Mouse (Mus musculus) kidney, embryonic 16.5 days (tissue): ENCODE results near the gene Exph5. TPM values are rescaled to one million over a fixed set of nuclear protein-coding genes. Genes with fewer than 3 reads are reported as not detected.
A peak's percentile ranks its signal among the peaks of the same experiment; 100 is the strongest.

Experiments used
- ATAC-seq: fragments of 200-750 bp; cut with Nextera tagmentation; 2 replicates; pipeline ENCODE4 v1.8.0; 2017; ENCODE audit warnings: moderate TSS enrichment; ENCODE audit not compliant: low FRiP score, low TSS enrichment
- H3K27ac ChIP-seq: fragments of 300-500 bp; sonication (generic); 2 replicates; pipeline ENCODE4 v1.5.1; 2014; ENCODE audit warnings: low read length
- H3K27me3 ChIP-seq: fragments of 300-500 bp; sonication (generic); 2 replicates; pipeline ENCODE4 v1.6.1; 2014; ENCODE audit warnings: low read length, control low read depth, mixed read lengths; ENCODE audit not compliant: insufficient read depth
- H3K36me3 ChIP-seq: fragments of 300-500 bp; sonication (generic); 2 replicates; pipeline ENCODE4 v1.6.1; 2014; ENCODE audit warnings: low read length, control low read depth, mixed read lengths; ENCODE audit not compliant: insufficient read depth
- H3K4me1 ChIP-seq: fragments of 300-500 bp; sonication (generic); 2 replicates; pipeline ENCODE4 v1.6.1; 2014; ENCODE audit warnings: low read length, control low read depth, mixed read lengths; ENCODE audit not compliant: insufficient read depth
- H3K4me2 ChIP-seq: fragments of 300-500 bp; sonication (generic); replicated peaks from 2 replicates; pipeline ENCODE4 v1.6.1; 2014; ENCODE audit warnings: low read depth, low read length
- H3K4me3 ChIP-seq: fragments of 300-500 bp; sonication (generic); 2 replicates; pipeline ENCODE4 v1.5.1; 2014; ENCODE audit warnings: mild to moderate bottlenecking, low read length
- H3K9ac ChIP-seq: fragments of 300-500 bp; sonication (generic); replicated peaks from 2 replicates; pipeline ENCODE4 v1.6.1; 2014; ENCODE audit warnings: low read length
- H3K9me3 ChIP-seq: fragments of 300-500 bp; sonication (generic); 2 replicates; pipeline ENCODE4 v1.6.1; 2016; ENCODE audit warnings: low read length, control low read depth
- WGBS: fragments of 180-500 bp; shearing (Covaris S2); extraction: QIAGEN DNeasy Blood & Tissue Kit; methylation state at CpG from one replicate; pipeline ENCODE4 v1.1.7; 2014; 5-methylcytosine and 5-hydroxymethylcytosine counted together
- polyA plus RNA-seq: library from polyadenylated mRNA; unstranded; fragments of >200 nt; fragmentation: Nextera tagmentation; extraction: Ambion mirVana; gene quantifications from 2 replicates; pipeline ENCODE4 v1.2.1, GENCODE M21; 2015

Exph5 gene
- polyA plus RNA-seq, 1 experiment from 2014 or later, result 2.2 TPM

DNA sequence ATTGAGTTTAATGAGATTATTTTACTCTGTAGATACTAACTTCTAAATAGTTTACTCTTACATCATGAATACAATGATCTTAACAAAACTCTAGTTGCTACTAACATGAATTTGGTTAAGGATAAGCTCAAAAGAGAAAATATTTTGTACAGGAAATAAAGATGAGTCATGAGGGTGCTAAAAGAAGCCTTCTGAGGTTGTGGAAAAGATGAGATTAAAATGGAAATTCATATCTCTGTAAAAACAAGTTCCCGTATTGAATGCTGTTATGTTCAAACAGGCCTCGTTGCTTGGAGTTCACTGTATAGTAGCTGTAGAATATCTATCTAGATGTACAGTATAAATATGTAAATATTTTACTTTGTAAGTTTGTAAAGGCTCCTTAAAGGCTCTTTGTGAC lies 79.1 kb downstream of the Exph5 start:
- WGBS, result 83% methylated on average over 2 of the region's 2 CpGs
- peaks cover 9% of the 10 kb centered on the region; the same call in 1 of the 2 replicates for H3K4me1 ChIP-seq
- H3K9ac ChIP-seq, result no peak overlapping the region
- no peak overlapping the region for H3K27ac ChIP-seq
- H3K36me3 ChIP-seq, result no peaks in the 10 kb centered on the region
- no peak overlapping the region for H3K4me2 ChIP-seq
- H3K9me3 ChIP-seq, result no peaks in the 10 kb centered on the region
- no peak overlapping the region for H3K4me3 ChIP-seq
- ATAC-seq, result no peak
- H3K27me3 ChIP-seq, result no peaks in the 10 kb centered on the region

DNA sequence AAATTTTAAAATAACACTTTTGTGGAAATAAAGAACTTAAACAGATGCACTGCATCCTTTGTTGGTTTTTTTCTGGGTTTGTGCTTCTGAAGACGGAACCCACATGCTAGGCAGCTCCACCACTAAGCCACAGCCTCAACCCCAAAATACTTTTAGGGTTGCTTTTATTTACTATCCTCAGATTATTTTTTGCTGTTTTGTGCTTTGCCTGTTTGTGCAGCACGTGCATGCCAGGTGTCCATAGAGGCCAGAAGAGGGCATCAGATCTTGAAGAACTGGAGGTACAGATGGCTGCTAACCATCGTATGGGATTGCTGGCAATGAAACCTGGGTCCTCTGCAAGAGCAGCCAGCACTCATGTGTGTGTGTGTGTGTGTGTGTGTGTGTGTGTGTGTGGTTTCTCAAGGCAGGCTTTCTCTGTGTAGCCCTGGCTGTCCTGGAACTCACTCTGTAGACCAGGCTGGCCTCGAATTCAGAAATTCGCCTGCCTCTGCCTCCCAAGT lies 79.7 kb downstream of the Exph5 start:
- Histone ChIP-seq H3K9ac (no peak overlapping the region), H3K4me1 (peaks cover 9% of the 10 kb centered on the region; the same call in 1 of the 2 replicates), H3K4me3 (no peak overlapping the region), H3K4me2 (no peak overlapping the region), H3K27ac (no peak overlapping the region), H3K27me3 (no peaks in the 10 kb centered on the region), H3K36me3 (no peaks in the 10 kb centered on the region), H3K9me3 (no peaks in the 10 kb centered on the region)
- WGBS, result 82% methylated on average over 5 of the region's 5 CpGs
- no peak for ATAC-seq

DNA sequence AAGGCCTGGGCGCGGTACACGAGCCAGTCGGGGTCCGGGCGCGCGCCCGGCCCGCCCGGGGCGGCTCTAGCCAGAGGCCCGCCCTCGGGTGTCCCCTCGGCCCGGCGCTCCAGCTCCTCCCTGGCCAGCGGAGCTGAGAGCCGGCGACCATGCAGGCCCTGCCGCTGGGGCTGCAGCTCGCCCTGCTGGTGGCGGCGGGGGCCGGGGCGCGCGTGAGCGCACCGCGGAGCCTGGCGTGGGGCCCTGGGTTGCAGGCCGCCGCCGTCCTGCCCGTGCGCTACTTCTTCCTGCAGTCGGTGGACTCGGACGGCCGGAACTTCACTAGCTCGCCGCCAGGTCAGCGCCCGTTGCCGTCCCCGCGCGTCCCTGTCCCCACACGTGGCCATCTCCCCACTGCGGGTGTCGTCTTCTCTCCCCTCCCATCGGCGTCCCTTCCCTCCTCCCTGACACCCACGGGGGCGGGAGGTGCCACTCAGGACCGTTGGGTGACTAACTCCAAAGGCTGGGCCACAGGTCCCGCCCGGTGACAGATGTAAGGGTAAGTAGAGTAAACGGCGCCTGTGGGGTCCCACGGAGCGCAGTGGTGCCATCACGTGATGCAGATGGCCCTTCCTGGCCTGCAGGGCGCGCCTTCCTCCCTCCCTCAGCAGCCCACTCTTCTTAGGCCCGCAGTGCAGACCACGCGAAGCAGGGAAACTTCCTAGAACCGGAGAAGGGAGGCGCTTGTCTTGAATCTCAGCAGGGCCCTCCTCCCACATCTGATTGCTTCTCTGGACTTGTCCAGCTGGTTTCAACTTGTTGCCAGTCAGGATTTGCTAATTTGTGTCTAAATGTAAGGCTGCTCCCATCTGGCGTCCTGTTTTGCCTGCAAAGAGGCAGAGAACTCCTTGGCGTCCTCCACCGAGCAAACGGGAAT lies 82.7 kb downstream of the Exph5 start, which contains the start of gene Kdelc2:
Kdelc2 (plus strand) TSS at position 75 of the 916 bp plus-strand sequence.
- H3K9ac ChIP-seq, result peak within 1 kb of the TSS; percentile 96
- peak; percentile 98 for ATAC-seq
- peaks cover 9% of the 10 kb centered on the region; the same call in 1 of the 2 replicates for H3K4me1 ChIP-seq
- peak within 1 kb of the TSS; percentile 84 for H3K4me3 ChIP-seq
- 0 out of 2 replicates have a peak, but pooled peaks cover 4% of the 10 kb centered on the region for H3K36me3 ChIP-seq
- peak within 1 kb of the TSS; percentile 100 for H3K27ac ChIP-seq
- no peaks in the 10 kb centered on the region for H3K9me3 ChIP-seq
- H3K4me2 ChIP-seq, result peak within 1 kb of the TSS; percentile 91
- H3K27me3 ChIP-seq, result no peaks in the 10 kb centered on the region
- under 1% methylated on average over 74 of the region's 75 CpGs for WGBS

- WGBS, result 10% methylated on average over 8 of the region's 8 CpGs
- Histone ChIP-seq H3K36me3 (0 out of 2 replicates have a peak, but pooled peaks cover 4% of the 10 kb centered on the region), H3K4me3 (peak overlapping the region; percentile 84), H3K4me2 (peak overlapping the region; percentile 91), H3K4me1 (peaks cover 9% of the 10 kb centered on the region; the same call in 1 of the 2 replicates), H3K9me3 (no peaks in the 10 kb centered on the region), H3K9ac (peak overlapping the region; percentile 96), H3K27me3 (no peaks in the 10 kb centered on the region), H3K27ac (peak overlapping the region; percentile 100)
- ATAC-seq, result peak; percentile 21
These were observed 83.4 kb downstream of the Exph5 start for GRCm38 (mm10) chr9:53384873-53385272.

DNA sequence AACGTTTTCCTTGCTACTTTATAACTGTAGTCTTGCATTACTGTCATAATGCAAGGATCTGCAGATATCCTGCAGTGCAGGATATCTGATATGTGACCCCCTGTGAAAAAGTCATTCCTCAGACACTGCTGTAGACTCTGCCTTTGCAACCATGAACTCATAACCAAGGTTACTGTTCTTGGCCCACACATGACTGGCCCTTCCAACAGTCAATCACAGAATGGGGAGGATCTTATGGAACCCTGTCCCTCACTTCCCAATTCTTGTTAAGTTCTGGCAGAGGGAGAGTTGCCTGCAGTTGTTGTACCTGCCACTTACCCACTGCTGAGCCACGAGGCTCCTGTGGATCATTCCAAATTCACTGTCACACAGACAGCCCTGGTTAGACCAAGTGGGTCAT lies 86.0 kb downstream of the Exph5 start:
- Histone ChIP-seq H3K4me2 (no peak overlapping the region), H3K9me3 (no peaks in the 10 kb centered on the region), H3K36me3 (peaks cover 16% of the 10 kb centered on the region; the same call in 1 of the 2 replicates), H3K27ac (no peak overlapping the region), H3K9ac (no peak overlapping the region), H3K4me1 (peaks cover 9% of the 10 kb centered on the region; the same call in 1 of the 2 replicates), H3K27me3 (no peaks in the 10 kb centered on the region), H3K4me3 (no peak overlapping the region)
- whole genome bisulfite sequencing, result 62% methylated on average over 2 of the region's 2 CpGs
- no peak for ATAC-seq

DNA sequence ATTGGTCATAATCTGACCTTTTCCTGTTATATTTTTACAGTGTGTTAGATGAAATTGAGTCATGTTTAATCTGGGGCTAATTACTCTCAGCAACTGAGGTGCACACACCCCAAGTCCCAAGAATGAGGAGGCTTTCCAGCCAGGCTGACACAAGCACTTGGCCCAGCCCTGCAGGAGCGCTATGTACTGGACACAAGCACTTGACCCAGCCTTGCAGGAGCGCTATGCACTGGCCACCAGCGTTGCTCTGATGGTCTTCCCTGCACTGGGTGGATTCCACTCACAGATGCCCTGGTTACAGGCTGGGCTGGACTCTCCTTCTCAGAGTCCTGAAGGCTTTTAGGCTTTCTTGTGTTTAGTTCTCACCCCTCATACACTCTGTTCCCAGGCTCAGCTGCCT lies 87.6 kb downstream of the Exph5 start:
- Histone ChIP-seq H3K4me1 (peaks cover 6% of the 10 kb centered on the region; the same call in 1 of the 2 replicates), H3K9me3 (no peaks in the 10 kb centered on the region), H3K27me3 (no peaks in the 10 kb centered on the region), H3K4me2 (no peak overlapping the region), H3K36me3 (peaks cover 16% of the 10 kb centered on the region; the same call in 1 of the 2 replicates), H3K27ac (no peak overlapping the region), H3K4me3 (no peak overlapping the region), H3K9ac (no peak overlapping the region)
- WGBS, result 94% methylated on average over 3 of the region's 3 CpGs
- no peak for ATAC-seq

GRCm38 (mm10) chr9:53390136-53390535 lies 88.7 kb downstream of the Exph5 start:
- WGBS, result 58% methylated on average over 7 of the region's 7 CpGs
- no peak overlapping the region for H3K4me3 ChIP-seq

GRCm38 (mm10) chr9:53397685-53398387 lies 96.4 kb downstream of the Exph5 start:
- Histone ChIP-seq H3K4me2 (no peak overlapping the region), H3K4me1 (peaks cover 12% of the 10 kb centered on the region), H3K9ac (no peak overlapping the region), H3K27me3 (no peaks in the 10 kb centered on the region), H3K36me3 (peaks cover 7% of the 10 kb centered on the region; the same call in 1 of the 2 replicates), H3K4me3 (no peak overlapping the region), H3K9me3 (no peaks in the 10 kb centered on the region), H3K27ac (no peak overlapping the region)
- ATAC-seq, result no peak
- WGBS, result 78% methylated on average over 13 of the region's 13 CpGs

More at GRCm38 (mm10) chr9:53390136-53390535, 88.7 kb downstream of the Exph5 start:
- Histone ChIP-seq H3K9me3 (no peaks in the 10 kb centered on the region), H3K27me3 (no peaks in the 10 kb centered on the region), H3K4me1 (peaks cover 2% of the 10 kb centered on the region; the same call in 1 of the 2 replicates), H3K4me2 (no peak overlapping the region), H3K36me3 (peaks cover 16% of the 10 kb centered on the region; the same call in 1 of the 2 replicates), H3K27ac (no peak overlapping the region), H3K9ac (no peak overlapping the region)
- ATAC-seq, result no peak

- Histone ChIP-seq H3K36me3 (peaks cover 7% of the 10 kb centered on the region; the same call in 1 of the 2 replicates), H3K27ac (no peak overlapping the region), H3K27me3 (no peaks in the 10 kb centered on the region), H3K9me3 (no peaks in the 10 kb centered on the region), H3K9ac (no peak overlapping the region), H3K4me1 (peaks cover 13% of the 10 kb centered on the region), H3K4me2 (no peak overlapping the region), H3K4me3 (no peak overlapping the region)
- 21% methylated on average over 5 of the region's 5 CpGs for WGBS
- ATAC-seq, result no peak
These were observed 96.9 kb downstream of the Exph5 start for GRCm38 (mm10) chr9:53398388-53398700.
